Mouse (Mus musculus) lung, postnatal 0 days (tissue): ENCODE results near the gene Gm38119.

ENCODE experiments used
- CTCF ChIP-seq: IDR thresholded peaks from 2 replicates; pipeline ENCODE4 v1.5.1; 2016; ENCODE audit warnings: antibody characterized with exemption, mild to moderate bottlenecking
- EP300 ChIP-seq: IDR thresholded peaks from 2 replicates; pipeline ENCODE4 v1.6.1; 2016; ENCODE audit warnings: antibody characterized with exemption, mild to moderate bottlenecking, control low read depth

DNA sequence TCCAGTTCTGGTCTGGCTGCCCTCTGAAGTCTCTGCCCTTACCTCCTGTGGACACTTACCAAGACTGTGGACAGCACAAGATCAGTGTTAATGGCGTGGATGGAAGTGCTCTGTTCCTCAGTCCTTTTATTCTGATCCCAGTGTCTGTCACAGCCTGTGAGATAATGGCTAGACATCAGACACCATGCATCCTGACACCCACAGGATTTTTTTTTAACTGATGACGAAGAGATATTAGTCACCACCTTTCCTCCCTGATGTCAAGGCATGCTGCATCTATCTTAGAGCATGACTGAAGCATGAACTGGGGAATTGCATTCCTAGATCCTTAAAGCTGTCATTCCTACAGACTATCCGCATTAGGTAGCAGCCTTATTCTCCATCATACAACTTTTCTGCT is 18.6 kb downstream of the Gm38119 start, which contains the start of gene Lce1f:
- no peak for TF ChIP-seq CTCF
- no peak for TF ChIP-seq EP300
